Mouse (Mus musculus): ENCODE data around the gene Rpusd1.

Rpusd1 gene

DNA sequence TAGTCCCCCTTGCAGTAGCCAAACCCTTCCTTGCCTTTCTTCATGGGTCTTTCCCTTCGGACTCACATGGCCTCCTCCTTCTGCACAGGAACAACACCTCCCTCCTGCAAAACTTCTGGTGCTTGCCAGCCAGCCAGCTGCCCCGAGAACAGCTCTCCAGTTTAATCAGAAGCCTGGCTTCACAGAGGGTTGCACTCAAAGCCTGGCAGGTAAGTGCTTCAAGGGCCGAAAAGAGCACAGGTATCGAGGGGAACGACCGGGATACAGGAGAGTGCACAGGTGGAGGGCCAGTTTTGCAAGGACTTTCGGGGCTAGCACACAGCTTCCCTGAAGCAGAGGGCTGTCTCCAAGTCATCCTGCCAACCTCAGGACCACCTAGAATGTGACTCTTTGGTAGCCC is 11.4 kb downstream of the Rpusd1 start:
- DNase-seq (ENCODE audit: low read depth, low spot score): no peak

DNA sequence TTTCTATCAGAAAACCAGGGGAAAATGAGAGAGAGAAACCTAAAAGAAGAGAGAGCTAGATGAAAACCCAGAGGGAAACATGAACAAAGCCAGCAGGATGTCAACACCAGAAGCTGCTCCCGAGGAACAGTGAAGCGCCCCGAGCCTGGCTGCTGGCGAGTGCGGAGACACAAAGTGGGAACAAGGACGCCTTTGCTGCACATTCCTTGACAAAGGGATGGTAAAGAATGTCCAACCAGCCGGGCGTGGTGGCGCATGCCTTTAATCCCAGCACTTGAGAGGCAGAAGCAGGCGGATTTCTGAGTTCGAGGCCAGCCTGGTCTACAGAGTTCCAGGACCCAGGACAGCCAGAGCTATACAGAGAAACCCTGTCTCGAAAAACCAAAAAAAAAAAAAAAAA is 14.0 kb downstream of the Rpusd1 start:
- peak; percentile 72 for DNase-seq (ENCODE audit: low read depth, low spot score)

DNA sequence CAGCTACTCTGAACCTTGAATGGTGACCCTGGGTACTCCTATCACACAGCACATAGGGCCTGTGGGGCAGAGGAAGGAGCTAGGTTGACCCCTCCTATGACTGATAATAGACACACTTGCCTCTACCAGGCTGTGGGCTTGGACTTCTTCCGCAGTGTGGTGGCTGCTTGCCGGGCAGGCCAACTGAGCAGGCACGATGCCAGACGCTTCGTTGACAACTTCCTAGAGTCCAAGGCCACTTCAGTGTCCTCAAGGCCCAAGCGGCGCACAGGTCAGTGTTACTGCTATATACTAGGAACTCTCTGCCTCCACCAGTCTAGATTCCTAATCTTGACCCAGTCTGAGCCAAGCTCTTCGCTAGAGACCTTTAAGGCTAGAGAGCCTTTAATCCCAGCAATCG is 16.4 kb downstream of the Rpusd1 start:
- DNase-seq (ENCODE audit: low read depth, low spot score): no peak

DNA sequence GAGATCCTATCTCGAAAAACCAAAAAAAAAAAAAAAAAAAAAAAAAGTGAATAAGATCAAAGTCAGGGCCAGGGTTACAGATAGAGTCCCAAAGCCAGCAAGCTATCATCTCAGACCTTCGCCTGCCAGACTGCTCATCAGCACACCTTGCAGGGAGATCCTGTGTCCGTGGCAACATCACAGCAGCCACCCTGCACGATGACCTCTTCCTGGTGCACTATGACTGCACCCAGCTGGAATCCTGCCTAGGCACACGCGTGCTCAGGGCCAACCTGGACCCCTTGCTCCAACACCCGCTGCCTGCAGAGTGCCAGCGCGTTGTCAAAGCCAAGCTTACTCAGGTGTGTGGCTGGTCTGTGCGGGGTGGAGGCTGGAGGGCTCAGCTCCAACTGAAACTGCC is 16.8 kb downstream of the Rpusd1 start:
- DNase-seq (ENCODE audit: low read depth, low spot score): no peak

DNA sequence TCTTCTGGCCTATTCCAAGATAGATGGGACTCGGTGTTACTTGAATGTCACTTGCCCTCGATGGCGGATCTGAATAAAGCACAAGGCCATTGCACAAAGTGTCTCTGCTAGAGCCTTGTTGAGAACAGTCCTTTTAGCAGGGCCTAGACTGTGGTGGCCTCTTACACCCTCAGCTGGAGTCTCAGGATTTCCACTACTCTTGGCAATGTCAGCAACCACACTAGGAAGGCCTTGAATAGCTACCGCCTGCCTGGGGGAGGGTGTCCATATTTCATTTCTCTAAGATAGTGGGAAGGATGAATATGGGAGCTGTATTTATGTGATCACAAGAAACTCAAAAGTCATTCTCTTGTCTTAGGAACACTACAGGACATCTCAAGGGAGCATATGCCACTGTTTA is 20.8 kb downstream of the Rpusd1 start:
- no peak for DNase-seq (ENCODE audit: low read depth, low spot score)

DNA sequence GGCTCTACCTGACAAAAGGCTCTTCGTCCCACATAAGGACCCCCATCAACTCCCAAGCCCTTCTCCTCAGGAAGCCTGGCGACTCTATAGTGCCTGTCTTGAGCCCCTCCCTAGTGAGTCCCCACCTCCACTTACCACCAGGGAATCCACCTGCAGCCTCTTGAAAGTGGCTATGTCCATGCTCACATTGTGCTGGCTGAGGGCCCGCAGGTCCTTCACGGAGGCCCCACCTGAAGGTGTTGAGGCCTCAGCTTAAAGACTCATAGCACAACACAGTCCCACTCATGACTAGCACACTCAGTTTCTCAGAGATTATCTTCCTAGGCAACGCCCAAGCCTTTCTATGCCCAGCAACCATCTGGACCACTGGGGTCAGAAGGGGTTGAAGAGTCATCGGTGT is 21.8 kb downstream of the Rpusd1 start:
- DNase-seq (ENCODE audit: low read depth, low spot score): no peak

DNA sequence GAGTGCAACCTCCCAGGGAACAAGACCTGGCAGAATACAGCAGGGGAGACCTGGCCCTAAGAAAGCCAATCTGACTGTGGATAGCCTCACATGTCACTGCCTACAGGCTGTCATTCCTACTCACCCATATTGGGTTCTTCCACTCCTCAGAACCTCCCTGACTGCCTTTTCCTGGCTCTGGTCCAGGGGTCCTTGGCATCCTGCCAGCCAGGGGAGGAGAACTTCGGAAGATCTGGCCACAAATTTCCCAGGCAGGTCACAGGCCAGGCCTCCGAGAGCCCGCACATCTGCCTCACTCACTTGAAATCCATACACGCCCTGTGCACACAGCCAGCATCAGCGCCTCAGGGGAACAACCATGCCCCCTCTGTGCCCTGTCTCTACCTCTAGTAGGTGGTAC is 24.0 kb downstream of the Rpusd1 start:
- no peak for DNase-seq (ENCODE audit: low read depth, low spot score)

DNA sequence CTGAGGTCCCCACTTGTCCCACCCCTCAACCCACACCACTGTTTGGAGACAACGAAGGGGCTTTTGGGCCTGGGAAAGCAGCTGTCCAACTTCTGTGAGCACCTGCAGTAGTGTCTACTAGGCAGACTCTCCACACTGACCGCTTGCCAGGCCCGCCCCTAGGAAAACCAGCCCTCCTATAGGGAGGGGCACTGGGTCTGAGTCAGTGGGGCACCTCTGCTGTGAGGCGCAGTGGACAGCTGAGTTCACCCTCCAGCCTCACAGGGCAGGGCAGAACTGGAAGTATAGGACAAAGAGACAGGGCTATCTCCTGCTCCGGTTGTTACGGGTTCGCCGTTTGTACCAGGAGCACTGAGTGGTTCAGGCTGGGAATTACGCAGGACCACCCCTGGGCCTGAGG is 26.8 kb downstream of the Rpusd1 start, which contains the start of gene Msln:
TSS of gene Msln (minus strand) at position 138 of the 400 bp plus-strand sequence.
- DNase-seq (ENCODE audit: low read depth, low spot score): no peak

DNA sequence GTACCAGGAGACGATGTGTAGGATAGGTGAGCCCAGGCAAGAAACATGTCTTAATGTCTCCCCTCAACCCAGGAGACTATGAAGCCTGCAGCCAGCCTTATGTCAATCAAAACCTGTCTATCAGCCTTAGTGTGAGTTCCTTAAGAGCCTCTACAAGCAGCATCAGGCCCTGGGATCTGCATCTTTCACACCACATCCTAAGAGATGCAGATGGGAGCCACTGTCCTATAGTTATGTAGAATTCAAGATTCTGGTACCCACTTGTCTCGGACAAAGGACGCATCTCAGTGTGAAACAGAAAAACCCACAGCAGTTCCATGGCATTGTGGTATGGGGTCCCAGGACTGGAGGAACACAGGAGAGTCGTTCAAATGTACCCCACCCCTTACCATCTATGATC is 27.6 kb downstream of the Rpusd1 start:
- peak; percentile 58 for DNase-seq (ENCODE audit: low read depth, low spot score)

DNA sequence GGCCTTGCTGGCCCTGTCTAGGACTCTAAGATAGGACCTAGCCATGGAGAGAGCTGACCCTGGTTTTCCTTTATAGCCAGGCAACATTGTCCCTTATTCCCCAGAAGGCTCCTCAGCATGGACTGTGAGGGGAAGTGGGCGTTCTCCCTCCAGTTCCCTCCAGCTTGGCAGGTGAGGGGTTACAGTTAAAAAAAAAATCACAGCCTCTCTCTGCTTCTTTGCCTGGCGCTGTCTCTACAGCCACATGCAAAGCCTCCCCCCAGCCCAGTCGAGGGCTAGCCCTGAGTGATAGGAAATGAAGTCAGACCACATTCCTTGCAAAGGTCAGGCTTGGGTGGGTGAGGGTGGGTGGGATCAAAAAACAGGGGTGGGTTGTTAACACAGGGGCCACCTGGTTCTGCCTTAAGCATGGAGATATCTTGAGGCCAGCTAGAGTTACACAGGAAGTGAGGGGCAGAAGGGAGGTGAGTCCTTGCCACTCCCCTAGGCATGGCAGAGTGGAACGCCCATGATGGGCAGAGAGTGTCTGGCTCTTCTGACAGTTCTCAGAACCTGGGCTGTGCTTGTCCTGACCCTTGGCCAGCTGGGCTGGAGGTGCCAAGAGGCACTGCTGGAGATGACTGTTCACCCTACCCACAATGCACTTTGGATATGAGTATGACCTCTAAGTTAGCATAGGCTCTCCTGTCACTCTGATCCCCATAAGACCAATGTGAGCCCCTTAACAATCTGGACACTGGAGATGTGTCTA is 28.3 kb downstream of the Rpusd1 start:
- peak; percentile 70 for DNase-seq (ENCODE audit: low read depth, low spot score)

DNA sequence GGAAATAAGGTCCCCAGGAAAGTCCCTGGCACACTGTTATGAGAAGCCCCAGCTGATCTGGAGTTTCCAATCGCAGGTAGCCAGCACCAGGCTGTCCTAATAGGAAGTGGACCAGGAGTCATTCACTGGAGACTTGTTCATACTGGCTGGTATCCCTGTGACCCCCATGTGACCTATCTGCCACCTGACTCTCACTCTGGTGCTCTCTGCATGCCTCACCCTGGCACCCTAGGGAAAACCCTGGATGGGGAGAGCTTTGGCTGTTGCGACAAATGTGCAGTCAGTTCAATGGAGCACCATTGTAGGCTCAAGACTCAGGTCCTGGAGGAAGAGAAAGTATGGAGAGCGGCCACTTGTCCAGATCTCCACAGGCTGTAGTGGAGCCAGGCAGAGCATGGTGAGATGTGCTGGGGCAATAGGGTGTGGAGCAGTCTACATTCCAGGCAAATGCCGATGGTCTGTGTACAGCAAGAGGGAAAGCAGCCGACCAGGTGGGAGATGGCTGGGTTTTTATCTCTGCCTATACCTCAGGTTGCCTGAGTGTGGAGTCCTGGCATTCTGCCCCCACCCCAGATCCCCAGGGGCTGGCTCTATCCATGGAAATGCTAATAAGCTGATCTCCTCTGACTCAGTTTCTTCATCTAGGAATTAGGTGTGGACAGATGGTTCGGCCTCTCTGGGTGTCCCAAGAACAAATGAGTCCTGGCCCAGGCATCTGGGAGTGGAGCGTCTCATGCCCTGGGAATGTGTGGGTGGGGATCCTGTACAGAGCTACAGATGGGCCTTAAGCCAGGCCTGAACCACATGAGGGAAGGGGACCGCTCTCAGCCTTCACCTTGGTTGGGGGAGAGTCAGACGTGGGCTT is 29.1 kb downstream of the Rpusd1 start:
- DNase-seq (ENCODE audit: low read depth, low spot score): peak; percentile 93

DNA sequence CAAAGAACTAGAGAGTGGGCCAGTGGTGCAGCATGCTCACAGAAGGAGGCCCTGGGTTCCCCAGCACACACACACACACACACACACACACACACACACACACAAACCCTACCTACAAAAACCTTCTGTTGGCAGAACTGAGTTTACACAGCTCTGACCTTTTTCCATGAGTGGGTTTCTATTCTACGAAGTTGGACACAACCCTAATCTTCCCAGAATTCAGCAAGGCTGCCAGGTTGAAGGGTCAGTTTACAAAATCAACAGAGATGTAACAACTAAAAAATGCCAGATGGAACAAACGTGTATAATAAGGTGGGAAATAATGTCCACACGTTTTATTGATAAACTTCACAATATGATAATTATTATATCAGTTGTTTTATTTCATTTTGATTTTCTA is 30.2 kb downstream of the Rpusd1 start:
- DNase-seq (ENCODE audit: low read depth, low spot score): no peak

DNA sequence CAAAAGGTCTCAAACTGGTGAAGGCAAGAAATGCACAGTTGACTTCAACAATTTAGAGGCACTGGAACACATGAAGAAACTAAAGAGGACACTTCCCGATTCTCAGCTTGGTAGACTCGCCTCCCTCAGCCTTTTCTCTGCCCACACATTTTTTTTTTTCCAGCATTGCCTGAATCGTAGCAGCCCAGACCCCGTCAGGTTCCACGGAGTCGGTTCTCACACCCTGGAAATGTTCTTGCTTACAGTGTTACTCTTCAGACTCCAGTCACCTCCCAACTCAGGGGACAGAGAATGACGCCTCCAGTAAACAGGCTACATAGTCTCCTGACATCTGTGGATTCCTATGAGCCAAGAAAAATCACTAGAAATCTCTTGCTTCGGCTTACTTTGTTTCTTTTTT is 32.7 kb downstream of the Rpusd1 start:
- no peak for DNase-seq (ENCODE audit: low read depth, low spot score)

DNA sequence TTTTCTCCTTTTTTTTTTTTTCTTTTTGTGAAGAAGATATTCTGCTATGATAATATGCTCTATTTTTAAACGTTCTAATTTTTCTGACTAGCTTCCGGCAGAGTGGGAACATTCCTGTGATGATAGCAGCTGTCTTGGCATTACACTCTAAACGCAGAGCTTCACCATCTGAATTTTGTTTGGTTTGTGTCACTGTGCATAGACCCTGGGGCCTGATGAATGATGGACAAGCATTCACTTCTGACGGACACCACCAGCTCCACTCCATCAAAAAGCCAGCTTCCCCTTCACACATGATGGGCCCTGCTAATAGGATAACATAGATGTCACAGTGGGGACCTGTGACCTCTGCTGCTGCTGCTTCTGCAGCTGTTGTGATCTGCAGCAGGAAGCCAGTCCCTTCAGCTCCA is 34.1 kb downstream of the Rpusd1 start:
- DNase-seq (ENCODE audit: low read depth, low spot score): no peak

DNA sequence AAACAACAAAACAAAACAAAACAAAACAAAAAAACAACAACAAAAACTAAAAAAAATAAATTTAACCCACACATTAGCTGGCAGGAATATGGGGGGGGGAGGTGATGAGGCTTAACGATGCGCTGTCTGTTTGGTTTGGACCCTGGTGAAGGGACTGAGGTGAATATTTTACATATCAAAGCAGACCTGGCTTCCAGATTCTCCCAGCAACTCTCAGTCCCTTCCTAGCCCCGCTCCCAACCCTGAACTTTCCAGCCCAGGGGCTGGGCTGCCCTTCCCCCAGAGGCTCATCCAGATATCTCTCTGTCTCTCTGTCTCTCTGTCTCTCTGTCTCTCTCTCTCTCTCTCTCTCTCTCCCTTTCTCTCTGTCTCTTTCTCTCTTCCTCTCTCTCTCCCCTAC is 35.1 kb downstream of the Rpusd1 start:
- DNase-seq (ENCODE audit: low read depth, low spot score): peak; percentile 54

DNA sequence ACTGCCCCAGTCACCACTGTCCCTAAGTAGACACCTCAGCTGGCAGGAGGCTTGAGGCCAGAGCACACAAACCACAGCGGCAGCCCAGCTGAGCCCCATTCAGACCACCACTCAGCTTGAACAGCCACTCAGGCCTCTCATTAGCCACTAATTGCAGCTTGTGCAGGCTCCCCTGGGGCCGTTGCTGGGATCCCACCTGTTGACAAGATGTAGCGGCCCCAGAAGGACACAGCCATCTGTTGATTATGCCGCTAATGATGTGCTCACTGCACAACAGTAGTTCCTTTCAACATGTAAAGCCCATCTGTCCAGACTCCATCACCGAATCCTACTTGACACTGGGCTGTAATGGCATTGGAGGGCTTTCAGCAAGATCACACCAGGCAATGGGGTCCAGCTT is 38.4 kb downstream of the Rpusd1 start:
- DNase-seq (ENCODE audit: low read depth, low spot score): no peak

DNA sequence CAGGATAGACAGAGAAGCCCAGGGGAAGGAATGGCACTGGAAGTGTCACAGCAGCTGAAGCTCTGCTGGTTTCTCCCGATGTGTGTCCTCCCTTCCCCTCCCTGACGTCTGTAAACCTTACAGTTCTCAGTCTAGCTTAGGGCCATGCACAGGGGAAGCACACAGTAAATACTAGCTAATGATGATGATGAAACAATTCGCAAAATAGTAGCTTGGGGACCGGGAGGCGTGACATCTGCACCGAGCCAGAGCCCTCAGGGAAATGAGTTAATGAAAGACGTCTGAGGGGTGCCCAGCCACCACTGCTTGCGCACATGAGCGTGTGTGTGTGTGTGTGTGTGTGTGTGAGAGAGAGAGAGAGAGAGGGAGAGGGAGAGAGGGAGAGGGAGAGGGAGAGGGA is 41.9 kb downstream of the Rpusd1 start:
- no peak for DNase-seq (ENCODE audit: low read depth, low spot score)

DNA sequence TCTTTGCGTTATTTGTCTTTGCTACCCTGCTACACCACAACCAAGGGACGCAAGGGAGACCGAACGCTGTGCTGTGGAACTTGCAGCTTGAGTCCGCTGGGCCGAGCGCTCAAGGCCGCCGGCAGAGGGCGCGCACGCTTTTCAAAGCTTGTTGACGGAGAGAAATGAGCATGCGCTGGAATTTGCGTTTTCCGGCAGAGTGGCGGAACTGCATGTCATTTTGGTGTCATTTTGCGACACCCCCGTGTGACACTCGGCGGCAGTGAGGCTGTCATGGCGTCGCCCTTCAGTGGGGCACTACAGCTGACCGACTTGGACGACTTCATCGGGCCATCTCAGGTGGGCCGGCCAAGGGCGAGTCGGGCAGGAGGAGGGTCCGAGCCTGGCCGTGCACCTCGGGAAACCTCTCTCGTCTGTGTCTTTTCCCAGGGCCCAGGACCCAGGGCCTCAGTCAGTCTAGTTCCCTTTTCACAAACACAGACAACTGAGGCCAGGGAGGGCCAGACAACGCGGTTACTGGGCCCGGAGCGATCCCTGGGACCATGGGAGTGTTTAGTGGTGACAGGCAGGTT is 46.2 kb downstream of the Rpusd1 start, which contains the start of gene Narfl:
TSS of gene Narfl (plus strand) at position 228 of the 572 bp plus-strand sequence.
- peak; percentile 99 for DNase-seq (ENCODE audit: low read depth, low spot score)

DNA sequence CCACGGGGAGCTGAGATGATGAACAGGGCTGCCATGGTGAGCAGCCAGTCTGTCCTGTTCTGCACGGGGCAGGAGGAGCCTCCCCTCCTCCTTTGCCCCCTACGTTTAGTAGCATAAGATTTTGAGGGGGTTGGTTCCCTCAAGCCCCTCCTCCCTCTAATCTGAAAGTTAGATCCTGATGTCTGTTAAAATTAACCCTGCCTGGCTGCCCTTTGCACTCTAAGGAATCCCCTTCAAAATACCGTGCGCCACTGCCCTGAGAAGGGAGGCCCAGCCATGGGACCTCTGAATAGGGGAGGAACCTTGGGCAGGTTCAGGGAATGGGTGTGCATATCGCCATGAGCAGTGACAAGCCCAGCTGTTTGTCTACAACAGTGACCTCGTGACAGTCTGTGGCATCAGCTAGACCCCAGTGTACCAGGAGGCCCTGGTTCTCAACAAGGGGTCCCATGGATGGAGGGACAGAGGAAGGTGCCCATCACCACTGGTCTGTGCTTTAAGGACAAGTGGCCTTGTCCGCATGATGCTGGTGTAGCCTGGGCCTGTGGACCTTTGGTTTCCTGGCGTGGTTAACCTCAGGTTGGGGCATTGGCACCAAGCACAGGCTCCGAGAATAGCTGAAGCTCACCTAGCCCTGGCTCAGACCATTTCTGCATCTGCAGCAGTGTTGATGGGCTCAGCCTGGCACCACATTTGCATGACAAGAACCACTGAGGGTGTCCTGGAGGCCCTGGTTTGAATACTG is 48.0 kb downstream of the Rpusd1 start:
- no peak for DNase-seq (ENCODE audit: low read depth, low spot score)

DNA sequence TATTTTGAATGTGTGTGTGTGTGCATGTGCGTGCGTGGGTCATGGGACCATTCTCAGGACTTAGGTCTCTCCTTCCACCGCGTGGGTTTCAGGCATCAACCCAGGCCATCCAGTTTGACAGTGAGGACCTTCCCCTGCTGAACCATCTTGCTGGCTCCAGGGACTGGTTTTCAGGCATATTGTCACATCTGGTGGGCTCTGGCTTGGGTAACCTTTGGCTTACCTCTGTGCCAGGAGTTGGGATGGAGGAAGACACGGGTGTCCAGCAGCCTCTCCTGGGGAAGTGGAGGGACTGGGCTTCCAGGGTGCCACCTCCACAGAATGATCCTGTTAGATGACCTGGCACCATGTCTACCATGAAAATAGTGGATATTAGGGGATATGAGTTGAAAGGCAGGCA is 50.5 kb downstream of the Rpusd1 start:
- DNase-seq (ENCODE audit: low read depth, low spot score): no peak
